Mouse (Mus musculus): ENCODE results near the gene Usp7.

DNA sequence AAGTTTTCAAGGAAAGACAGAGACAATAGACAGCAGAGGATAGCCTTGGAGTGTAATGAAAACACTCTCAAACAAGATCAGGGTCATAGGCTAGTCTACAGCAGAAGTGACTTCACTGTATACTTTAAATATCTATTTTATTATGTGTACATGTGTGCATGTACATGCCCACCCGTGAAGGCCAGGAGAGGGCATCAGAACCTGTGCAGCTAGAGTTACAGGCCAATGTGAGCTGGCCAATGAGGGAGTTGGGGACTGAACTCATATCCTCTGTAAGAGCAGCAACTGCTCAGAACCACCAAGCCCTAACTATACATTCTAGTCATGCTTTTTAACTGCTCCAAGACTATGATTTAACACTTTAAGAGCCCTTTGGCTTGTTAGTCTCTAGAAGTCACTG lies 51.0 kb downstream of the Usp7 start:
- no peak for TF ChIP-seq POLR2A (IDR thresholded peaks at IDR 0.05; ENCODE audit: low read depth, low read length)
- no peak for TF ChIP-seq CTCF (conservative IDR thresholded peaks at IDR 0.05; ENCODE audit: insufficient read depth, insufficient read length, low read depth, low read length)
